Mouse (Mus musculus) heart, postnatal 0 days (tissue): ENCODE measurements at regions not wholly inside any gene's neighbourhood (a gene's known extent, or its start where the extent isn't known, plus 50 kb on each side); places are given as distances from the start of the nearest gene placed in this dataset.

ENCODE experiments used
- CTCF ChIP-seq: IDR thresholded peaks from 2 replicates; pipeline ENCODE4 v1.5.1; 2016; ENCODE audit warnings: antibody characterized with exemption, control low read depth, low read depth
- EP300 ChIP-seq: IDR thresholded peaks from 2 replicates; pipeline ENCODE4 v1.6.1; 2016; ENCODE audit warnings: antibody characterized with exemption, low read depth

DNA sequence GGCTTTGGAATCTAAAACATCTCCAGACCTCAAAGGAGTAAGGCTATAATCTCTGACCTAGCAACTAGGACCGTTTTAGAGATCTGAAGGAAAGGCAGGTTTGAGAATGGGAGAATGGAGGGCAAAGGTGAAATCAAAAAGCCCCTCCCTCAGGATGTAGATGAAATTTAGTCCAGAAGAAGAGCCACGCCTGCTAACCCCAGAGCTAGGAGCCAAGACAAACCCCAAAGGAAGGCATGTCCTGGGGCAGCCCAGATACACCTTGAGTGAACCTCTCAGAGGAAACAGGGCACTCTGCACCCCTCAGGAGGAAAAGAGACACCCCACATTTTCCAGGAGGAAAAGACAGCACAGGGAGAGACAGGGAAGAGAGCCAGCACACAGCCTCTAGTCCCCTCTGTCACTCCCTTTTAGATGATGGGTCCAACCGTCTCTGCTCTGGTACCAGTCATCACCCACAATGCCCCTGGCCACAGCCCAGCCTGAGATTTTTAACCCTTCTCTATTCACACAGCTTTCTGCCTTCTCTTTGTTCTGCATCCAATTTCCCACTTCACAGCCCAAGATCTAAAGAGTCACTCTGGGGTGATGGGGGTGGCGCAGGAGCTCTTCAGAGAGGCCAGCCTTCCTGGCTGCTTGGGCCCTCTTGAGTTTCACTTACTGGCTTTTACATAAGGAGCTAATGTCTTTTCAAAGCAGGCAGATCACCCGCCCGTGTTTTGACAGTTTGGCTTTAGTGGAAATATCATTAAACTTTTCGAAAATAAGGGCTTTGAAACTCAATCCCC lies 105.0 kb upstream of the Irf2bp2 start:
- TF ChIP-seq CTCF (no peak), EP300 (no peak)
